Mouse (Mus musculus) MEL (cell line): ENCODE measurements at regions not wholly inside any gene's neighbourhood (a gene's known extent, or its start where the extent isn't known, plus 50 kb on each side); places are given as distances from the start of the nearest gene placed in this dataset.

Source experiments
- DNase-seq: peaks from one replicate; pipeline ENCODE4 v3.0.0; 2011; ENCODE audit warnings: low read depth, low spot score
- H3K27ac ChIP-seq: 2 replicates; pipeline ENCODE4 v1.5.1; 2012; ENCODE audit warnings: low read depth, mild to moderate bottlenecking, control low read depth, low read length, moderate library complexity; ENCODE audit not compliant: control insufficient read depth
- H3K27me3 ChIP-seq, 2 experiments: fragments of 150-350 bp in 1 of 2; sonication (generic) in 1 of 2; 2 replicates each; pipeline ENCODE4 v1.6.1; 2012; ENCODE audit warnings: low read length in 2 of 2, mild to moderate bottlenecking in 2 of 2, improper control_type of control experiment in 1 of 2, moderate library complexity in 1 of 2; ENCODE audit not compliant: insufficient read depth in 2 of 2, control insufficient read depth in 1 of 2
- H3K36me3 ChIP-seq, 2 experiments: 2 replicates each; pipeline ENCODE4 v1.6.1; 2012 to 2014; ENCODE audit warnings: low read length in 2 of 2, improper control_type of control experiment in 1 of 2, inconsistent platforms in 1 of 2, mild to moderate bottlenecking in 1 of 2; ENCODE audit not compliant: insufficient read depth in 2 of 2, control insufficient read depth in 1 of 2
- H3K4me1 ChIP-seq, 2 experiments: fragments of 150-350 bp in 1 of 2; sonication (generic) in 1 of 2; 2 replicates each; pipeline ENCODE4 v1.6.1; 2012; ENCODE audit warnings: low read length in 2 of 2, improper control_type of control experiment in 1 of 2, mild to moderate bottlenecking in 1 of 2; ENCODE audit not compliant: insufficient read depth in 2 of 2, control insufficient read depth in 1 of 2
- H3K4me3 ChIP-seq, 2 experiments: fragments of 150-350 bp in 1 of 2; sonication (generic) in 1 of 2; 2 replicates each; pipeline ENCODE4 v1.5.1; 2012; ENCODE audit warnings: low read depth in 2 of 2, low read length in 2 of 2, mild to moderate bottlenecking in 2 of 2, moderate library complexity in 2 of 2, control low read depth in 1 of 2, improper control_type of control experiment in 1 of 2; ENCODE audit not compliant: control insufficient read depth in 1 of 2, insufficient read depth in 1 of 2
- H3K79me2 ChIP-seq: 2 replicates; pipeline ENCODE4 v1.6.1; 2012; ENCODE audit warnings: mild to moderate bottlenecking, low read length, moderate library complexity; ENCODE audit not compliant: control insufficient read depth, poor library complexity, insufficient read depth
- H3K9ac ChIP-seq: 2 replicates; pipeline ENCODE4 v1.6.1; 2012; ENCODE audit warnings: low read depth, mild to moderate bottlenecking, control low read depth, low read length, moderate library complexity; ENCODE audit not compliant: control insufficient read depth, poor library complexity, severe bottlenecking
- H3K9me3 ChIP-seq: fragments of 150-350 bp; sonication (generic); replicated peaks from 2 replicates; pipeline ENCODE4 v1.6.1; 2012; ENCODE audit warnings: mild to moderate bottlenecking, low read length, improper control_type of control experiment, moderate library complexity; ENCODE audit not compliant: insufficient read depth
- BHLHE40 ChIP-seq: IDR thresholded peaks from 2 replicates; pipeline ENCODE4 v1.6.1; 2012; ENCODE audit warnings: low read depth, mild to moderate bottlenecking, inconsistent platforms, low read length, improper control_type of control experiment, borderline replicate concordance
- CHD1 ChIP-seq: IDR thresholded peaks from 2 replicates; pipeline ENCODE4 v1.6.1; 2012; ENCODE audit warnings: low read depth, mild to moderate bottlenecking, inconsistent platforms, low read length, improper control_type of control experiment
- CHD2 ChIP-seq: IDR thresholded peaks from 2 replicates; pipeline ENCODE4 v1.6.1; 2011; ENCODE audit warnings: low read length, improper control_type of control experiment
- E2F4 ChIP-seq: IDR thresholded peaks from 2 replicates; pipeline ENCODE4 v1.6.1; 2011; ENCODE audit warnings: low read depth, low read length, improper control_type of control experiment, borderline replicate concordance
- EP300 ChIP-seq, 2 experiments: IDR thresholded peaks; 2 replicates each; pipeline ENCODE4 v1.6.1; 2011; ENCODE audit warnings: improper control_type of control experiment in 2 of 2, low read length in 2 of 2, low read depth in 1 of 2, mild to moderate bottlenecking in 1 of 2
- ETS1 ChIP-seq: IDR thresholded peaks from 2 replicates; pipeline ENCODE4 v1.6.1; 2012; ENCODE audit warnings: low read depth, mild to moderate bottlenecking, inconsistent platforms, low read length, improper control_type of control experiment, moderate library complexity
- HCFC1 ChIP-seq: IDR thresholded peaks from 2 replicates; pipeline ENCODE4 v1.6.1; 2012; ENCODE audit warnings: low read depth, mild to moderate bottlenecking, inconsistent platforms, low read length, improper control_type of control experiment, moderate library complexity
- KAT2A ChIP-seq: conservative IDR thresholded peaks from 2 replicates; pipeline ENCODE4 v1.6.1; 2012; ENCODE audit warnings: low read depth, low read length, improper control_type of control experiment, inconsistent platforms
- MAX ChIP-seq: IDR thresholded peaks from 2 replicates; pipeline ENCODE4 v1.6.1; 2011; ENCODE audit warnings: low read length, improper control_type of control experiment
- MAZ ChIP-seq: IDR thresholded peaks from 2 replicates; pipeline ENCODE4 v1.6.1; 2012; ENCODE audit warnings: low read depth, mild to moderate bottlenecking, inconsistent platforms, low read length, improper control_type of control experiment
- MEF2A ChIP-seq: IDR thresholded peaks from 2 replicates; pipeline ENCODE4 v1.6.1; 2014; ENCODE audit warnings: low read depth, mild to moderate bottlenecking, inconsistent platforms, low read length, improper control_type of control experiment; ENCODE audit not compliant: poor library complexity, insufficient replicate concordance, severe bottlenecking; ENCODE audit errors: extremely low read depth
- MYB ChIP-seq: IDR thresholded peaks from 2 replicates; pipeline ENCODE4 v1.6.1; 2011; ENCODE audit warnings: mild to moderate bottlenecking, low read depth, low read length, improper control_type of control experiment
- POLR2AphosphoS2 ChIP-seq: IDR thresholded peaks from 2 replicates; pipeline ENCODE4 v1.6.1; 2011; ENCODE audit warnings: low read length, improper control_type of control experiment
- POLR2AphosphoS5 ChIP-seq: IDR thresholded peaks from 2 replicates; pipeline ENCODE4 v1.6.1; 2012; ENCODE audit warnings: low read depth, borderline replicate concordance, mild to moderate bottlenecking, inconsistent platforms, low read length, moderate library complexity, mixed read lengths
- RAD21 ChIP-seq: IDR thresholded peaks from 2 replicates; pipeline ENCODE4 v1.6.1; 2011; ENCODE audit warnings: mild to moderate bottlenecking, low read depth, low read length, improper control_type of control experiment
- RCOR1 ChIP-seq: IDR thresholded peaks from 2 replicates; pipeline ENCODE4 v1.6.1; 2012; ENCODE audit warnings: low read depth, mild to moderate bottlenecking, inconsistent platforms, low read length, improper control_type of control experiment
- SIN3A ChIP-seq: IDR thresholded peaks from 2 replicates; pipeline ENCODE4 v1.6.1; 2012; ENCODE audit warnings: low read length, improper control_type of control experiment, inconsistent platforms
- SMC3 ChIP-seq: IDR thresholded peaks from 2 replicates; pipeline ENCODE4 v1.6.1; 2011; ENCODE audit warnings: low read depth, low read length, improper control_type of control experiment
- TAL1 ChIP-seq: IDR thresholded peaks from 2 replicates; pipeline ENCODE4 v1.6.1; 2012; ENCODE audit warnings: mild to moderate bottlenecking, inconsistent platforms, low read length, moderate library complexity, mixed read lengths
- TCF12 ChIP-seq: IDR thresholded peaks from 2 replicates; pipeline ENCODE4 v1.6.1; 2014; ENCODE audit warnings: low read depth, mild to moderate bottlenecking, inconsistent platforms, low read length, improper control_type of control experiment, moderate library complexity
- USF1 ChIP-seq: IDR thresholded peaks from 2 replicates; pipeline ENCODE4 v1.6.1; 2014; ENCODE audit warnings: low read depth, mild to moderate bottlenecking, inconsistent platforms, low read length, improper control_type of control experiment, moderate library complexity
- USF2 ChIP-seq, 2 experiments: IDR thresholded peaks; 2 replicates each; pipeline ENCODE4 v1.6.1; 2011 to 2012; ENCODE audit warnings: improper control_type of control experiment in 2 of 2, low read length in 2 of 2, borderline replicate concordance in 1 of 2, inconsistent platforms in 1 of 2, low read depth in 1 of 2, mild to moderate bottlenecking in 1 of 2; ENCODE audit not compliant: insufficient read depth in 1 of 2
- ZC3H11A ChIP-seq: IDR thresholded peaks from 2 replicates; pipeline ENCODE4 v1.6.1; 2012; ENCODE audit warnings: low read depth, mild to moderate bottlenecking, inconsistent platforms, low read length, improper control_type of control experiment
- ZMIZ1 ChIP-seq: IDR thresholded peaks from 2 replicates; pipeline ENCODE4 v1.6.1; 2012; ENCODE audit warnings: low read depth, mild to moderate bottlenecking, inconsistent platforms, low read length, improper control_type of control experiment, moderate library complexity

- H3K4me1 ChIP-seq: no peaks in the 10 kb centered on the region
- no peak for DNase-seq
- no peaks in the 10 kb centered on the region for H3K36me3 ChIP-seq
- no peaks in the 10 kb centered on the region for H3K27me3 ChIP-seq
- H3K27ac ChIP-seq: no peak overlapping the region
- no peaks in the 10 kb centered on the region for H3K9me3 ChIP-seq
- H3K9ac ChIP-seq: no peak overlapping the region
- TF ChIP-seq POLR2AphosphoS2: no peak
- no peak for TF ChIP-seq RCOR1
- TF ChIP-seq ZMIZ1: no peak
- no peak for TF ChIP-seq USF2 (IDR thresholded peaks at IDR 0.05; ENCODE audit: borderline replicate concordance in 1 of 2, insufficient read depth in 1 of 2, low read depth in 1 of 2, low read length in 2 of 2)
- TF ChIP-seq KAT2A: no peak
- no peak for TF ChIP-seq E2F4
- no peak for TF ChIP-seq CHD2
- TF ChIP-seq MEF2A: no peak
- TF ChIP-seq POLR2AphosphoS5: no peak
- no peak for TF ChIP-seq BHLHE40
- no peak for TF ChIP-seq SIN3A
- no peak for TF ChIP-seq MAX
- TF ChIP-seq MYB: no peak
- no peak for TF ChIP-seq USF1
- no peak for TF ChIP-seq EP300 (IDR thresholded peaks at IDR 0.05; ENCODE audit: low read depth in 1 of 2, low read length in 2 of 2)
- H3K79me2 ChIP-seq: no peaks in the 10 kb centered on the region
- no peak overlapping the region for H3K4me3 ChIP-seq
Observed at GRCm38 (mm10) chr14:84157412-84157811, 286.0 kb upstream of the Pcdh17 start.

GRCm38 (mm10) chr14:84175446-84175845 lies 267.9 kb upstream of the Pcdh17 start:
- DNase-seq: no peak
- Histone ChIP-seq H3K27ac (no peak overlapping the region), H3K27me3 (no peaks in the 10 kb centered on the region), H3K9me3 (no peaks in the 10 kb centered on the region), H3K9ac (no peak overlapping the region), H3K4me3 (no peak overlapping the region), H3K4me1 (no peaks in the 10 kb centered on the region), H3K79me2 (no peaks in the 10 kb centered on the region), H3K36me3 (no peaks in the 10 kb centered on the region)
- no peak for TF ChIP-seq HCFC1
- no peak for TF ChIP-seq CHD1
- TF ChIP-seq TCF12: no peak
- TF ChIP-seq ETS1: no peak
- no peak for TF ChIP-seq RAD21
- no peak for TF ChIP-seq ZC3H11A
- TF ChIP-seq ZMIZ1: no peak
- no peak for TF ChIP-seq MAZ
- TF ChIP-seq POLR2AphosphoS5: no peak
- TF ChIP-seq KAT2A: no peak
- no peak for TF ChIP-seq USF1
- TF ChIP-seq TAL1: no peak
- no peak for TF ChIP-seq SMC3
